22 mouse cellular contexts compared by ENCODE assay signal in the genomic region with DNA sequence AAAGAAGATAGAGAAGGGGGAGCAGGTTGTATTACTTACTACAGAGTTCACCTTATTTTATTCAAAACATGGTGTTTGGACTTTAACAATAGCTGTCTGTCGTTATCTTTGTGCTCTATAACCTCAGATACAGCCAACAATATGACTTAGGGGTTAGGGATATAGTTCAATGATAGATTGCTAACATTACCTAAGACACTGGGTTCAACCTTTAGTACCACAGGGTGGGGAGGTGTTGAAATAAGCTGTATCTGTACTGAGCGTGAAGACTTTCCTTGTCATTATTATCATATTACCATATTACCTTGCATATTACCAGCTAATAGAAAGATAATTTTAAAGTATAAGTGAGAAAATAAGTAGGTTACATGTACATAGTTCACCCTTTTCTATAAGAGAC. TPM values are rescaled to one million over a fixed set of nuclear protein-coding genes. Genes with fewer than 3 reads are reported as not detected.
A peak's percentile ranks its signal among the peaks of the same experiment; 100 is the strongest.
DNase-seq lines count a peak whose midpoint lies in the region; ATAC-seq and TF ChIP-seq lines count a peak whose summit lies in the region.
"Had no signal": no experiment of that assay in that cellular context is flagged by ENCODE, and none has a peak within 500 bp of the region (broad histone marks: within the 10 kb centered on the region; RNA-seq: fewer than 3 reads in every experiment).

No protein-coding gene starts in this region.

- H3K9ac ChIP-seq in intestine, embryonic 15.5 days: no peak overlapping the region
- no peak overlapping the region for H3K9ac ChIP-seq in intestine, embryonic 16.5 days (ENCODE audit: low read depth, low read length)
- H3K9ac ChIP-seq in intestine, postnatal 0 days (ENCODE audit: low read depth, low read length): no peak overlapping the region
- H3K9ac ChIP-seq in midbrain, embryonic 13.5 days (replicated peaks): no peak overlapping the region

- peak; percentile 66; the same call in 1 of the 2 replicates for ATAC-seq in intestine, embryonic 15.5 days
- peak; percentile 82 for ATAC-seq in intestine, embryonic 16.5 days
- ATAC-seq in intestine, postnatal 0 days: peak; percentile 43; the same call in 1 of the 2 replicates
- no peak for ATAC-seq in midbrain, embryonic 13.5 days
- ATAC-seq: activated CD4-positive, CD25-positive, alpha-beta regulatory T cell, adult 4 months; CD4-positive, CD25-positive, alpha-beta regulatory T cell, adult 4 months; Patski had no signal

- no peak for TF ChIP-seq CTCF in intestine, postnatal 0 days (IDR thresholded peaks at IDR 0.05; ENCODE audit: low read depth)
- TF ChIP-seq CTCF in left cerebral cortex, adult 2 months (IDR thresholded peaks at IDR 0.05): no peak

- H3K27ac ChIP-seq in intestine, embryonic 15.5 days: no peak overlapping the region
- H3K27ac ChIP-seq in intestine, embryonic 16.5 days (ENCODE audit: low read length): no peak overlapping the region
- no peak overlapping the region for H3K27ac ChIP-seq in intestine, postnatal 0 days (ENCODE audit: low read depth, low read length)
- H3K27ac ChIP-seq in midbrain, embryonic 13.5 days: no peak overlapping the region
- no peak overlapping the region for H3K27ac ChIP-seq in left cerebral cortex, adult 2 months

- H3K9me3 ChIP-seq in intestine, embryonic 15.5 days: no peaks in the 10 kb centered on the region
- no peaks in the 10 kb centered on the region for H3K9me3 ChIP-seq in intestine, embryonic 16.5 days (ENCODE audit: control insufficient read depth, low read length)
- H3K9me3 ChIP-seq in intestine, postnatal 0 days (ENCODE audit: control insufficient read depth): no peaks in the 10 kb centered on the region
- no peaks in the 10 kb centered on the region for H3K9me3 ChIP-seq in midbrain, embryonic 13.5 days
- H3K9me3 ChIP-seq: G1E had no signal

- H3K4me1 ChIP-seq in intestine, embryonic 15.5 days (replicated peaks): no peaks in the 10 kb centered on the region
- no peaks in the 10 kb centered on the region for H3K4me1 ChIP-seq in intestine, embryonic 16.5 days (ENCODE audit: control insufficient read depth, insufficient read depth, low read length)
- H3K4me1 ChIP-seq in intestine, postnatal 0 days (replicated peaks; ENCODE audit: control insufficient read depth, insufficient read depth, low read length): no peaks in the 10 kb centered on the region
- H3K4me1 ChIP-seq in midbrain, embryonic 13.5 days (replicated peaks): no peaks in the 10 kb centered on the region

- DNase-seq in yolk sac, embryonic 10.5 days (ENCODE audit: low spot score): no peak
- DNase-seq in left cerebral cortex, adult 2 months (ENCODE audit: extremely low spot score in 1 of 2, low spot score in 2 of 2): no peak
- DNase-seq: adrenal gland, adult 2 months; adrenal gland, adult 8-10 months; adrenal gland, postnatal 10 days; adrenal gland, postnatal 14 days; adrenal gland, postnatal 25 days; adrenal gland, postnatal 36 days; B cell, adult 2 months; cerebellum, adult 11 months; cerebellum, adult 11-12 months; cerebellum, adult 18-20 months had no signal

- H3K4me3 ChIP-seq in intestine, embryonic 15.5 days (replicated peaks): no peak overlapping the region
- H3K4me3 ChIP-seq in intestine, embryonic 16.5 days (ENCODE audit: low read length): no peak overlapping the region
- no peak overlapping the region for H3K4me3 ChIP-seq in intestine, postnatal 0 days (ENCODE audit: low read depth, low read length)
- H3K4me3 ChIP-seq in midbrain, embryonic 13.5 days (replicated peaks): no peak overlapping the region
- no peak overlapping the region for H3K4me3 ChIP-seq in left cerebral cortex, adult 2 months

- intact Hi-C loops in left cerebral cortex, adult 2 months (cut with DNase I): no loop called here

- H3K36me3 ChIP-seq in intestine, embryonic 15.5 days: no peaks in the 10 kb centered on the region
- no peaks in the 10 kb centered on the region for H3K36me3 ChIP-seq in intestine, embryonic 16.5 days (ENCODE audit: control insufficient read depth, insufficient read depth, low read length)
- H3K36me3 ChIP-seq in intestine, postnatal 0 days (ENCODE audit: control insufficient read depth, insufficient read depth): no peaks in the 10 kb centered on the region
- H3K36me3 ChIP-seq in midbrain, embryonic 13.5 days: no peaks in the 10 kb centered on the region
- H3K36me3 ChIP-seq: G1E had no signal

- 74% methylated on average over 2 of the region's 2 CpGs for WGBS in intestine, embryonic 15.5 days
- 79% methylated on average over 2 of the region's 2 CpGs for WGBS in intestine, embryonic 16.5 days
- WGBS in intestine, postnatal 0 days: 55% methylated on average over 2 of the region's 2 CpGs
- 96% methylated on average over 2 of the region's 2 CpGs for whole genome bisulfite sequencing in midbrain, embryonic 13.5 days

- no peaks in the 10 kb centered on the region for H3K27me3 ChIP-seq in intestine, embryonic 15.5 days (replicated peaks)
- H3K27me3 ChIP-seq in intestine, embryonic 16.5 days (replicated peaks; ENCODE audit: control insufficient read depth, insufficient read depth, low read length): no peaks in the 10 kb centered on the region
- H3K27me3 ChIP-seq in intestine, postnatal 0 days (replicated peaks; ENCODE audit: control insufficient read depth, insufficient read depth, low read length): no peaks in the 10 kb centered on the region
- H3K27me3 ChIP-seq in midbrain, embryonic 13.5 days: no peaks in the 10 kb centered on the region
- H3K27me3 ChIP-seq: CH12.LX, Patski had no signal

- no peak overlapping the region for H3K4me2 ChIP-seq in intestine, embryonic 15.5 days (replicated peaks)
- H3K4me2 ChIP-seq in intestine, embryonic 16.5 days (ENCODE audit: low read depth, low read length): no peak overlapping the region
- no peak overlapping the region for H3K4me2 ChIP-seq in intestine, postnatal 0 days (replicated peaks; ENCODE audit: low read depth)
- no peak overlapping the region for H3K4me2 ChIP-seq in midbrain, embryonic 13.5 days (replicated peaks)

RNA-seq across cellular contexts. Expression of a gene that starts 13.8 kb away (rescaled TPM):
- 31.5 and 35.4 TPM in 2 replicates for polyA plus RNA-seq in intestine, embryonic 15.5 days (2015; fragmentation: Nextera tagmentation; extraction: Ambion mirVana)
- 26.9 and 30.1 TPM in 2 replicates for polyA plus RNA-seq in intestine, embryonic 16.5 days (2015; fragmentation: Nextera tagmentation; extraction: Ambion mirVana)
- polyA plus RNA-seq in intestine, postnatal 0 days (2015; fragmentation: Nextera tagmentation; extraction: Ambion mirVana): 16.6 and 18.5 TPM in 2 replicates
- 19.8 and 21.5 TPM in 2 replicates for polyA plus RNA-seq in midbrain, embryonic 13.5 days (2015; fragmentation: Nextera tagmentation; extraction: Ambion mirVana)
- 10 to 100 TPM; 12.5 to 13.6 TPM for total RNA-seq in left cerebral cortex, adult 2 months (2021)
- total RNA-seq: MEL had no signal
